Mouse (Mus musculus) heart, postnatal 14 days (tissue): ENCODE results near the gene Bcl2a1d. TPM values are rescaled to one million over a fixed set of nuclear protein-coding genes. Genes with fewer than 3 reads are reported as not detected.
"Not testable (repeated sequence)": the region's sequence is repeated elsewhere in the genome, so short reads cannot be mapped to it uniquely, and the experiment has no call there.

Experiments
- DNase-seq, 2 experiments: peaks; one replicate each; pipeline ENCODE4 v3.0.0; 2021 to 2022
- intact Hi-C: fragments of 180-260 bp; cut with DNase I; formaldehyde crosslinking; loops from one replicate; pipeline ENCODE4 v1.15.1; 2025
- total RNA-seq, 2 experiments: library from RNA; stranded (reverse); gene quantifications; 2 replicates each; pipeline ENCODE4 v1.2.3; 2021

Bcl2a1d gene
- total RNA-seq, 2 experiments from 2014 or later: 1.0 TPM; not detected in 1

- intact Hi-C loops: loop anchor here (5.0 kb wide), 1 partner anchor 521 kb away; no protein-coding TSS in a partner anchor
- no peak for DNase-seq
These were observed 25.0 kb downstream of the Bcl2a1d start for GRCm38 (mm10) chr9:88706700-88707099.

DNA sequence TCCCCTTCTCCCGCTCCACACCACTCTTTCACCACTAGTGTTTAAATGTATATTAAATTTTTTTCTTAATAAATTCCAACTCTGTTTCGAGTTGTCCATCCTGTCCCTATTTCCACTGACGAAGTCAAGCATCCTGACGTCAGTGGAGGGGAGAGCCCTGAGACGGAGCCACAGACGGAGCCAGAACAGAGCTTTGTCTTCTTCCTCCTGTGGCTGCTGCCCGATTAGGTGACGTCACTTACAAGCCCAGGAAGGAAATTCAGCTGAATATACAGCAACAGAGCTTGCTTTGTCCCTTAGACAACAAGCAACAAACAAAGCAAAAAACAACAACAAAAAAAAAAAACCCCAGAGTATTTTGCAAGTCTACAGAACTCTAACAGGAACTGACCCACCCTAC, 26.6 kb downstream of the Bcl2a1d start:
- intact Hi-C loops: loop anchor here (5.0 kb wide), 1 partner anchor 522 kb away; no protein-coding TSS in a partner anchor
- DNase-seq: not testable (repeated sequence)

GRCm38 (mm10) chr9:88698746-88699145, 33.0 kb downstream of the Bcl2a1d start:
- DNase-seq, intact Hi-C loops: not testable (repeated sequence)

DNA sequence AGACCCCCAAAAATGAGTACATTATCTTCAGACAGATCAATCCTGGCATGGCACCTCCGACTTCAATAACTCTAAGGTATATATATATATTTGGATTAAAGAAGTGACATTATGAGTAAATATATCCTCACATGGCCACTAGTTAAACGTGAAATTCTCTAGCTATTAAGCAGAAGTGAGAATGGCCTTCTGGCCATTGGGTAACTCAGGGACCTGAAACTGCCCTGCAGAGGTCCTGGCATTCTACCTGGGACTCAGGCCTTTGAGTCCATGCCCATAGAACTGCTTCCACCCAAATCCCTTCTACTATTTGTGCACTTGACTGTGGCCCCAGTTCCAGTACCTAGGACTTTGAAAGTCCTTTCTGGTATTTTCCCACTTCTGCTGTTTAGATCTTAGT, 40.4 kb downstream of the Bcl2a1d start:
- DNase-seq, intact Hi-C loops: not testable (repeated sequence)

DNA sequence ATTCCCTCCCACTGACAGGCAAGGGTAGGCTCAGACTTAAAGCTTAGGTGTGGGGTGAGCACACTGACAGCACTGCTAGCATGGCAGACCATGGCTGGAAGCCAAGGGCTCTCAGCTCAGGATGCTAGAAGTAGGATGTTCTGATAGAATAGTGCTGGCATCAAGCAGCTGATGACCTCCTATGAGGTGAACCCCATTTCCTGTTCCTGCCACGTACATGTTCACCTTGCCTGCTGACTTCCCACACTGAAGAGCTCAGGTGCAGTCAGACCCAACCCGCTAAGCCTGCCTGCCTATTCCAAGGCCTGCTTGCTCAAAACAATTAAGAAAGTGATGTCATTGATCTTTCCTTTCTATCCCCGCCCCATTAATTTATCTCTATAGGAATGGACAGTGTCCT, 42.3 kb downstream of the Bcl2a1d start:
- intact Hi-C loops, DNase-seq: not testable (repeated sequence)

- DNase-seq: not testable (repeated sequence)
These were observed 45.0 kb downstream of the Bcl2a1d start for GRCm38 (mm10) chr9:88686719-88687118.

More at GRCm38 (mm10) chr9:88686719-88687118, 45.0 kb downstream of the Bcl2a1d start:
- intact Hi-C loops: not testable (repeated sequence)

Other genes starting within 250 kb of the Bcl2a1d start
- gene Syncrip, start 249.3 kb downstream of the Bcl2a1d start, total RNA-seq: 10 to 100 TPM; 61.2 to 62.1 TPM
- 1 to 10 TPM; 6.9 to 7.8 TPM for gene Zfp949, start 183.9 kb downstream of the Bcl2a1d start, total RNA-seq
- under 1 TPM; 0.17 to 0.22 TPM for gene Trim43a, start 151.0 kb downstream of the Bcl2a1d start, total RNA-seq
- gene Mthfsl, start 11.6 kb downstream of the Bcl2a1d start, total RNA-seq: 10 to 100 TPM; 15.5 to 16.0 TPM
- under 1 TPM in 1 of 2 experiments, not detected in 1; 0.12 TPM for gene Trim43c, start 107.2 kb upstream of the Bcl2a1d start, total RNA-seq
- gene Bcl2a1a, start 225.0 kb upstream of the Bcl2a1d start, total RNA-seq: 1 to 10 TPM in 1 of 2 experiments, not detected in 1; 1.0 TPM